Mouse (Mus musculus) 416B (cell line): ENCODE results near the gene Rala.
"Not testable (repeated sequence)": the region's sequence is repeated elsewhere in the genome, so short reads cannot be mapped to it uniquely, and the experiment has no call there.

Source experiments
- DNase-seq: peaks from one replicate; pipeline ENCODE4 v3.0.0; 2011; ENCODE audit warnings: low read depth

Rala gene

GRCm38 (mm10) chr13:17944078-17944917 is at the start of gene Rala:
Gene Rala, minus strand, starts transcription at chr13:17944239.
- DNase-seq, result peak; percentile 80

GRCm38 (mm10) chr13:17993515-17993847 is 49.4 kb upstream of the Rala start:
- DNase-seq, result no peak

GRCm38 (mm10) chr13:17992697-17993514 is 48.9 kb upstream of the Rala start, which contains the start of gene Yae1d1:
Gene Yae1d1, minus strand, starts transcription at chr13:17993349.
- peak; percentile 85 for DNase-seq

- no peak for DNase-seq
Measured at GRCm38 (mm10) chr13:17992009-17992408, 48.0 kb upstream of the Rala start.

- peak; percentile 69 for DNase-seq
Measured at GRCm38 (mm10) chr13:17983194-17983593, 39.2 kb upstream of the Rala start.

- DNase-seq, result no peak
Measured at GRCm38 (mm10) chr13:17982634-17983033, 38.6 kb upstream of the Rala start.

- no peak for DNase-seq
Measured at GRCm38 (mm10) chr13:17976854-17977739, 33.1 kb upstream of the Rala start.

GRCm38 (mm10) chr13:17975891-17976290 is 31.9 kb upstream of the Rala start:
- DNase-seq, result peak; percentile 97

- DNase-seq, result no peak
Measured at GRCm38 (mm10) chr13:17975457-17975856, 31.4 kb upstream of the Rala start.

- no peak for DNase-seq
Measured at GRCm38 (mm10) chr13:17974734-17975133, 30.7 kb upstream of the Rala start.

GRCm38 (mm10) chr13:17960613-17961012 is 16.6 kb upstream of the Rala start:
- no peak for DNase-seq

- no peak for DNase-seq
Measured at GRCm38 (mm10) chr13:17954282-17954681, 10.2 kb upstream of the Rala start.

GRCm38 (mm10) chr13:17950581-17950980 is 6.5 kb upstream of the Rala start:
- not testable (repeated sequence) for DNase-seq

GRCm38 (mm10) chr13:17949555-17949954 is 5.5 kb upstream of the Rala start:
- DNase-seq, result no peak

GRCm38 (mm10) chr13:17943306-17944077 is 547 bp downstream of the Rala start:
- peak; percentile 34 for DNase-seq

GRCm38 (mm10) chr13:17942338-17942737 is 1.7 kb downstream of the Rala start:
- DNase-seq, result peak; percentile 32

- no peak for DNase-seq
Measured at GRCm38 (mm10) chr13:17907309-17907708, 36.7 kb downstream of the Rala start.

GRCm38 (mm10) chr13:17901474-17901873 is 42.6 kb downstream of the Rala start:
- no peak for DNase-seq

- DNase-seq, result no peak
Measured at GRCm38 (mm10) chr13:17900641-17901040, 43.4 kb downstream of the Rala start.

- no peak for DNase-seq
Measured at GRCm38 (mm10) chr13:17897040-17897439, 47.0 kb downstream of the Rala start.

- DNase-seq, result peak; percentile 4
Measured at GRCm38 (mm10) chr13:17891545-17891944, 52.5 kb downstream of the Rala start.
